Mouse (Mus musculus) liver, embryonic 14 days (tissue): ENCODE results near the gene Kirrel2. TPM values are rescaled to one million over a fixed set of nuclear protein-coding genes. Genes with fewer than 3 reads are reported as not detected.

Source experiments
- polyA plus RNA-seq: library from polyadenylated mRNA; depleted of rRNA; stranded (reverse); fragments of >200 nt; gene quantifications from 2 replicates; pipeline ENCODE4 v1.2.3, GENCODE M21; 2012; rRNA removed

Kirrel2 gene
- 0.06 and 0.09 TPM in 2 replicates for polyA plus RNA-seq

DNA sequence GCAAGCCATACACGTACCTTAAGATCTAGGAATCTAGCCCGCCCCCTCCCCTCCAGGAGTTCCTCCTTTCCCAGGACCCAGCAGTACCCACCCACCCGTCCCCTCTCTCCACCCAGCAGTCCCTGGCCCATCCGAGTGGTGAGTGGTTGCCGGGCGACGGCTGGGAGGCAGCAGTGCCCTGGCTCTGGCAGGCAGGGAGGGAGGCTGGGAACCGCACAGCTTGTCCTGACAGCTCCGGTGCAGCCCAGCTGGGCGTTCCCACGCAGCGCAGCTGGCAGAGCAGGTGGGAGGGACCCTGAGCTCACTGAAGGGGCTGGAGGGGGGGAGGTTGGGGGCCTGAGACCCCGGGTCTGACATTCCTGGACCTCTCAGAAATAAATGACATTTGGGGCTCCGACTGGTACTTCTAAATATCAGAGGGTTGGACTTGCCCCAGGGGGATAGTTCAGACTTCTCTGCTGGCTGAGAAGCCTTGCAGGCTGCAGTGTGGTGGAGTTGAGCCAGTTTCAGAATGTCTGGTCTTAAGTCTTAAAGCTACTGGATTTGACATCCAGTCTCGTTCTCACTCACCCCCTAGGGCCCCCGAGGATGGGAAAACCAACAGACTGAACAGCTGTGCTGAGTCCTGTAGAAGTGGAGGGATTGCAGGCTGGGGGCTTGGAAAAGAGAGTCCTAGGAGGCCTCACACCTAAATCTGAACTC is at the start of gene Kirrel2, which contains the start of gene Nphs1:
TSS of gene Kirrel2 (minus strand) at position 62 of the 702 bp plus-strand sequence.
TSS of gene Nphs1 (plus strand) at position 687 of the 702 bp plus-strand sequence.

DNA sequence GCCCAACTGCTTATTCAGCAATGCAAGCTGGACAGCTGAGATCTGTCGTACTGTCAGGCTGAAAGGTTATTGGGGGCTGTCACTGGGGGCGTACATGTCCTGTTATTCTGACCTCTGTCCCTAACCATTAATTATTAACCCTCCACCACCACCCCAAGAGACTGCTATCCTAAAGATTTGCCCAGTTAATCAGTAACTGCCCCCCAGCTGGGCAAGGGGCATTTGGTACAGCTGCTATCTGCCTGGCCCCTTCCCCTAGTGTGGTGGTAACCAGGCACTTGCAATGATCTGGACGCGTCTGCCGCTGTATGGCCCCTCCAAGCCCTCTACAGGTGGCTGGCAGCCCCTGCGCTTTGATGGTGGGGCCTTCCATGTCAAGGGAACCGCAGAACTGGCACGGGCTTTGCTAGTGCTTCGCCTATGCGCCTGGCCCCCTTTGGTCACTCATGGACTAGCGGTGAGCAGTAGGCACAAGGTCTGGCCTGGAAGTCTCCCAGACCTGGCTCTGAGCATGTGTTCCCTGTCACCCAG is 36.0 kb upstream of the Kirrel2 start, which contains the start of gene Prodh2:
TSS of gene Prodh2 (plus strand) at position 222 of the 531 bp plus-strand sequence.

GRCm38 (mm10) chr7:30444971-30445751 is 12.3 kb downstream of the Kirrel2 start, which contains the start of gene Aplp1:
Gene Aplp1 (minus strand): TSS chr7:30445535.

GRCm38 (mm10) chr7:30421175-30421889 is 36.2 kb downstream of the Kirrel2 start, which contains the start of gene Nfkbid:
Gene Nfkbid (plus strand): TSS chr7:30421732.

DNA sequence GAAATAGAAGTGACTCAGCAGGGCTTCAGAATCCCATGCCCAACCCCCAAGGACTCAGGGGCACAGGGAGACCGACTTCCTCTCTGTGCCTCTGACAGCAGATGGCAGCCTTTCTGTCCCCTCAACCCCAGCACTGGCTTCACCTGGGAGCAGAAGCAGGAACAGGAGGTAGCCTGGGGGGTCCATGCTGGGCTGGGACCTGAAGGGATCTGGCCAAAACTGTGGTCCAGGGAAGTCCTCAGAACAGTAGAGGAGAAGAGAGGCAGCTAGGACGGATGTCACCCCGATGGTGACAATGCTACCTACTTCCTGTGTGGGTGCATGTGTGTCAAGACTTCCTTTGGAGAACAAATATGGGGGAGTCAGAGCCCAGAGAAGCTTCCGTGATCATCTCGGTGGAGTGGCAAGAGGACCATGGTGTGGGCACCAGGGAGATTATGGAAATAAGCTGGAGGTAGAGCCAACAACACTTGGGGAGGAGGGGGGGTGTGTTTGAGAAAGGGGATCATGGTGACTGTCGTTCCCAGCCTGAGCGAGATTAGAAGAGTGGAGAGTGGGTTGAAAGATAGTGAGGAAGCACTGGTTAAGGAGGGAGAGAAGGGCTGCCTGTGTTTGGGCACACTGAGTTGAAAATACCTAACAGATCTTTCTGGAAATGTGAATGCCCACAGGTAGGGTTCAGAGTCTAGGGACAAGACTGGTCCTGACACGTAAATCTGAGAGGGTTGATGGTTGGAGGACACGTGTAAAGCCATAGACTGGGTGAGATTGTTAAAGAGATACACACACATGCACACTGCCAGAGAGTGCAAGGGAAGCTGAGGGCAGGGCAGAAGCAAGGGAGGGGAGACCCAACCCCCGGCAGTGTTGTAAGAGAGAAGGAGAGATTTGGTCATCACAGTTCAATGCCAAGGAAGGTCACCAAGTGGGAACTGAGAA is 37.7 kb downstream of the Kirrel2 start, which contains the start of gene Hcst:
TSS of gene Hcst (minus strand) at position 294 of the 939 bp plus-strand sequence.

GRCm38 (mm10) chr7:30413596-30413995 is 43.9 kb downstream of the Kirrel2 start, which contains the start of gene Tyrobp:
Gene Tyrobp (plus strand): TSS chr7:30413760.

Other genes starting within 250 kb of the Kirrel2 start
- 64.7 and 70.6 TPM in 2 replicates for gene Polr2i, start 225.7 kb downstream of the Kirrel2 start, polyA plus RNA-seq
- 24.6 and 27.0 TPM in 2 replicates for gene Tbcb, start 225.4 kb downstream of the Kirrel2 start, polyA plus RNA-seq
- 0.07 TPM in 1 of 2 replicates, not detected in the other for gene Ovol3, start 222.0 kb downstream of the Kirrel2 start, polyA plus RNA-seq
- gene Thap8, start 177.6 kb downstream of the Kirrel2 start, polyA plus RNA-seq: not detected in 2 replicates
- 12.3 and 12.9 TPM in 2 replicates for gene Wdr62, start 177.3 kb downstream of the Kirrel2 start, polyA plus RNA-seq
- gene Clip3, start 166.0 kb downstream of the Kirrel2 start, polyA plus RNA-seq: 0.85 and 0.99 TPM in 2 replicates
- 13.6 and 13.9 TPM in 2 replicates for gene Alkbh6, start 149.0 kb downstream of the Kirrel2 start, polyA plus RNA-seq
- gene Syne4, start 142.9 kb downstream of the Kirrel2 start, polyA plus RNA-seq: 9.4 and 10.6 TPM in 2 replicates
- gene E130208F15Rik, start 135.9 kb downstream of the Kirrel2 start, polyA plus RNA-seq: 0.12 and 0.16 TPM in 2 replicates
- gene Sdhaf1, start 133.8 kb downstream of the Kirrel2 start, polyA plus RNA-seq: 4.5 and 5.2 TPM in 2 replicates
- 1.1 and 1.2 TPM in 2 replicates for gene Lrfn3, start 94.9 kb downstream of the Kirrel2 start, polyA plus RNA-seq
- 65.2 and 83.0 TPM in 2 replicates for gene Tyrobp, start 43.9 kb downstream of the Kirrel2 start, polyA plus RNA-seq
- gene Hcst, start 37.8 kb downstream of the Kirrel2 start, polyA plus RNA-seq: 2.0 and 2.7 TPM in 2 replicates
- 0.76 and 1.2 TPM in 2 replicates for gene Nfkbid, start 36.0 kb downstream of the Kirrel2 start, polyA plus RNA-seq
- 2.6 and 3.0 TPM in 2 replicates for gene Aplp1, start 12.2 kb downstream of the Kirrel2 start, polyA plus RNA-seq
- 0.06 and 0.07 TPM in 2 replicates for gene Nphs1, start 625 bp upstream of the Kirrel2 start, polyA plus RNA-seq
- gene Prodh2, start 35.9 kb upstream of the Kirrel2 start, polyA plus RNA-seq: 40.2 and 47.9 TPM in 2 replicates
- 5.9 and 7.3 TPM in 2 replicates for gene Arhgap33, start 77.4 kb upstream of the Kirrel2 start, polyA plus RNA-seq
- 3.4 and 3.7 TPM in 2 replicates for gene Hspb6, start 94.5 kb upstream of the Kirrel2 start, polyA plus RNA-seq
- 5.0 and 6.7 TPM in 2 replicates for gene Proser3, start 94.6 kb upstream of the Kirrel2 start, polyA plus RNA-seq
- 14.5 and 16.8 TPM in 2 replicates for gene Lin37, start 102.1 kb upstream of the Kirrel2 start, polyA plus RNA-seq
- 30.3 and 31.5 TPM in 2 replicates for gene U2af1l4, start 105.6 kb upstream of the Kirrel2 start, polyA plus RNA-seq
- 1.0 and 1.8 TPM in 2 replicates for gene Gm49396, start 105.7 kb upstream of the Kirrel2 start, polyA plus RNA-seq
- 52.6 and 62.2 TPM in 2 replicates for gene Psenen, start 105.9 kb upstream of the Kirrel2 start, polyA plus RNA-seq
- 1.6 and 1.8 TPM in 2 replicates for gene Igflr1, start 107.7 kb upstream of the Kirrel2 start, polyA plus RNA-seq
- gene Kmt2b, start 131.0 kb upstream of the Kirrel2 start, polyA plus RNA-seq: 9.7 and 11.2 TPM in 2 replicates
- 0.03 and 0.09 TPM in 2 replicates for gene Zbtb32, start 141.2 kb upstream of the Kirrel2 start, polyA plus RNA-seq
- gene Upk1a, start 155.2 kb upstream of the Kirrel2 start, polyA plus RNA-seq: 0.21 and 0.71 TPM in 2 replicates
- gene Cox6b1, start 168.5 kb upstream of the Kirrel2 start, polyA plus RNA-seq: 430 and 478 TPM in 2 replicates
- gene Etv2, start 178.2 kb upstream of the Kirrel2 start, polyA plus RNA-seq: 0.03 TPM in 1 of 2 replicates, not detected in the other
- gene Rbm42, start 192.6 kb upstream of the Kirrel2 start, polyA plus RNA-seq: 21.9 and 25.1 TPM in 2 replicates
- 24.1 and 28.2 TPM in 2 replicates for gene Haus5, start 207.3 kb upstream of the Kirrel2 start, polyA plus RNA-seq
- not detected in 2 replicates for gene Pmis2, start 213.9 kb upstream of the Kirrel2 start, polyA plus RNA-seq
- 0.09 and 0.21 TPM in 2 replicates for gene 2200002J24Rik, start 241.2 kb upstream of the Kirrel2 start, polyA plus RNA-seq